Mouse (Mus musculus) heart, postnatal 4 days (tissue): Measurements from ENCODE around the gene Esrp2. TPM values are rescaled to one million over a fixed set of nuclear protein-coding genes. Genes with fewer than 3 reads are reported as not detected.

Experiments
- DNase-seq: peaks from one replicate; pipeline ENCODE4 v3.0.0; 2021
- total RNA-seq, 2 experiments: library from RNA; stranded (reverse); gene quantifications; 2 replicates each; pipeline ENCODE4 v1.2.3; 2021

Esrp2 gene
- under 1 TPM; 0.54 to 0.91 TPM for total RNA-seq

DNA sequence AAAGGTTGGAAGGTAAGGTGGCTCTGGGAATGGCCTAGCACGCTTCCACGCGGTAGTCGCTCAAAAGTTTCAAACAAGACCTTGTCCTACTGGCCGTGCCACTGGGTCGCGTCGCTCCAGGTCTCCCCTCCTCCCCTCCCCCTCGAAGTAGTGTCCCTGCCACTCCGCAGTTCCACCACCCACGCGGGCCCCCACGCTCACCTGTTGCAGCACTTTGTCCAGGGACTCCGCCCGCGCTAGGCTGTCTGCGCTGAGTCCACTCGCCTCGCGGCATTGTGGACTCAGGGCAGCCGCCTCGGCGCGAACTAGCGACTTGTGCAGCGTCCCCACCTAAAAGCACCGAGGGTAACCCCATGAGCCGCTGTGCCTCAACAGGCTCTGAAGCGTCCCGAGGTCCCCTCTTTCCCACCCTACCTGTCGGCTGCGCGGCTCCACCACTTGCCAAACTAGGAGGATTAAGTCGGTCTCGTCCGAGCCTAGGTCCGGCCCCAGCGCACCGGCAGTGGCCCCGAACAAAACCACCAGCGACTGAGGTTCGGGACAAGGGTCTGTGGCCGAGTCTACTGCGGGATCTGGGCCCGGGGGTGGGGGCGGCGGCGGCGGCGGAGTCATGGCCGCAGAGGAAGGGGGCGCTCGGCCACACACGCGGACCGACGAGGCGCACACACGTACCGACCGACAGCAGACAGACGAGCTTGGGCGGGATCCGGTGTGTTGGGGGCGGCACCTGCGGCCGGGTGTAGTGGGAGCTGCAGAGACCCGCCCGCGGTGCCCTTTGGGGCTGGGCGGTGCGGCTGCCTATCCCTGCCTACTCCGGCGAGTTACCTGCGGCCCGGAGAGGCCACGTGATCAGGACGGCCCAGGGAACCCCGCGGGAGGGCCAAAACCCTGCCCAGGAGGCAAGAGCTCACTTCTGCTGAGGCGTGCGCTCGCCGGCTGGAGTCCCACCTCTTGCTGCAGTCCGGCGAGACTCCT lies at the start of gene Esrp2:
TSS of gene Esrp2 (minus strand) at position 819 of the 975 bp plus-strand sequence.
- peak; percentile 54 for DNase-seq

DNA sequence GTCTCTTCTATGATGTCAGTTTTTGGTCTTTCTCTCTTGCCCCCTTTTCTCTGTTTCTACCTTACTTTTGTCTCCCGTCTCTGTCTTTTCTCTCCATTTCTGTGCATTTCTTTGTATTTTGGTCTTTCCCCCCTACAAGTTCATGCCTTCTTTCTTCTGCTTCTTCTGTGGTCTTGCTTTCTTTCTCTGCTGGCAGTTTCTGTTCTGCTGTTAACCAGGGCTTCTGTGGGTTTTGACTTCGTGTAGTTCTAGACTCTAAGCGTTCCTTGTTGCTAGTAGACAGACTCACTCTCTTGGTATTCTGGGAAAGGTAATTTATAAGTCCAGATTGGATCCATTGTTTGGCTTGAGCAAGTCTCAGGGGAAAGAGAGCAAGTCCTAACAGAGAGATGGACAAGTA lies 49.6 kb upstream of the Esrp2 start:
- no peak for DNase-seq

DNA sequence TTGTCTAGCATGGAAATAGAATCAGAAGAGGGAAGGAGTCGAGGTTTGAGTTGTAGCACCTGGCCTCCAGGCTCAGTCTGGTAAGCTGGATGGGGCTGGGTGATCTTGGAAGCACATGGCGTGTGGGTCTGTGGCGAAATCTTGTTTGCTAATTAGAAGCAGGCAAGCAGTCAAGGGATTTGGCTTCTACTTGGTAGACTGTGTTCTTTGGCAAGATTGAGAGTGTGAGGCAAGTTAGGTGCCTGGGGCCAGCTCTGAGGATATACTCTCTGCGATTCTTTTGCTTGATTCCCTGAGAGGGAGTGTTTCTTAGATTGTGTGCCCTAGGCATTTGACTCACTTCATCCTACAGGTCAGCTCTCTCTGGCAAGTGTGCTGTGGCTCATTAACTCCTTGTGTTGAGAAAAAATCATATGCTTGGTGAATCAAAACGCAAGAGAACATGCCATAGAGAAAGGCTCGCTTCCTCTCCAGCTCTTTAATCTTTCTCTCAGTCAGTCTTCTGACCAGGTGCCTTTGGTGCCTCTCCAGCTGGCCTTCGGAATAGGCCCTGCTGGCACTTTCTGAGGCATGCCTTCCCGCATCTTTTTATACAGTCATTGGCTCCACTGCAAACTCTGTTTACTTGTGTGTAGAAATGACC lies 49.0 kb upstream of the Esrp2 start:
- DNase-seq, result peak; percentile 19

DNA sequence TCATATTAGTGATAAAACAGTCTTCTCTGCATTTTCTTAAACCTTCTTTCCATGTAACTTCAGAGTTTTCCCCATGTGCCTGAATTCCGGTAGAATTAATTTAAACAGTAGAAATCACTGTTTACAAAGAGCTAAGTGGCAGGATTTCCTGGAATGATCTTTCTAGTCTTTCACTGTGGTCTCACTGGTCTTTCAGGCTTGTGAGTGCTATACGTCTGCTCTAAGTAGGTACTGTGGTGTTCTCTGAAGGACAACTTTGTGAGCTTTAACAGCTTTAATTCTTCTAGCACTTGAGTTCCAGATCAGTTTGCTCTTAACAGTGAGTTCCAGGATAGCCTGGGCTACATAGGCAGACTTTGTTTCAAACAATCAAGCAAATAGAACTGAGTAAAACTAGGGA lies 41.7 kb upstream of the Esrp2 start:
- no peak for DNase-seq

DNA sequence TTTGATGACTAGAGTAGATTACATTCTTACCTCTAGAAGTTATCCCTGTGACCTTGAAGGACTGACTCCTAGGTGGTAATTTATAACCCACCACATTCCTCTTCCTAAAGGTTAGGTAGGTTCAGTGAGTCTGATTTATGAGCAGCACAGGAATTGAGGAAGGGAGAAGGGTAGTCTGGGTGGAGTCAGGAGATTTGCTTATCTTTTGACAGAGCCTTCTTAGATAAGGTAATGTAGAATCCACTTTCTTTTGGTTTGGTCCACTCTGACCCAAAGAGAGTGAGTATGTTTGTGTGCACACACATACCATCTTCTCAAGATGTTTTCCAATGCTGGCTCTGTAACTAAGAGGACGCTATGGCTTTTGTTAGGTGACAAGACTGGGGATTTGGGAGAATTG lies 40.8 kb upstream of the Esrp2 start:
- no peak for DNase-seq

DNA sequence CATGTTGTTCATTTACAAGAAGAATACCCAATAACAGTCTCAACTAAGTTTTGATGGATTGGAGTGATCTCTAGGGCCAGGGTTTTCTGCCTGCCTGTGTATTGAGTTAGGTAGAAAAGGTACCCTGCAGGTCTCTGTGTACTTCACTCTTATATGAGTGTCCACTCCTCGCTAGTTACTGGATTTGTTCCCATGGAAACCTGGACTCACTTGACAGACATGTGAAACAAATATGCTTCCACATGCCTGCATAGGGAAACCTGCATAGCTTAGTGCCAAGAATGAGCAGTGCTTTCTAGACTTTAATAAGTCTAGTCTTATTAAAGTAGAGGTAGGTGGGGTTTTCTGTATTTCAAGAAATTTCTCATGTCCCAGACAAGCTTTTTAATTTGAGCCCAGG lies 40.1 kb upstream of the Esrp2 start:
- DNase-seq, result no peak

DNA sequence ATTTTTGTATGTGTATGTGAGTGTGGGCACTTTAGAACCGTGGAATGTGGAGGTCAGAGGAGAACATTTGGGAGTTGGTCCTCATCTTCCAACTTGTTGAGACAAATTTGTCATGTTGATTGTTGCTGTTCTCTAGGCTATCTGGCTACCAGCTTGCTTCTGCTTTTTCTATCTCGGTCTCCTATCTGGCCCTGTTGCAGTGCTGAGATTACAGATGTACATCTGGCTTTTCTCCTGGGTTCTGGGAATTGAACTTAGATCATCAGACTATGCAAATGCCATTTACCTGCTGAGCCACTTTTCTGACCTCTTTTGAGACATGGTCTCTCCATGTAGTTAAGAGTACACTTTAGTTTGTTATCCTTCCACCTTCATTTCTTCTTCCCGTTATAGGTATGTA lies 36.8 kb upstream of the Esrp2 start:
- no peak for DNase-seq

DNA sequence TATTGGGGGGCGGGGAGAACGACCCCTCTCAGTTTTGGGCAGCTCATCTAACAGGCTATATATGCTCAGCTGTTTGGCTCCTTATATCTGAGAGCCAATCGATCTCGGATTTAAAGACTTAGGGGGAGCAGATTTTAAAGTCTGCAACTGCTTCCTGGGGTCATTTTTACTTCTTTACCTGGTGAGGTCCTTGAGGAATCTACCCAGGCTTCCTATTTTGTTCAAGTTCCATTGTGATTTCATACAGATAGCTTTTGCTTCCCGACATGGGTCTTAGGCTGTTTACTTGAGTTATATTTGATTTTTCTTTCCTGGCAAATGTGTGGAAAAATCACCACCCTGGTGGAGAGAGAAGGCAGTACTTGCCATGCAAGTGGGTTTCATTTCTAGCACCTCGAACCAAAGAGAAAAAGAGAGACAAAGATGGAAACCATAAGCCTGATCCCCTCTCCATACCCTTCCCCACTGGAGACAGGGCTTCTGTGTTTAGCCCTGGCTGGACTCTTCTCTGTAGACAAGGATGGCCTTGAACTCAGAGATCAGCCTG lies 33.2 kb upstream of the Esrp2 start:
- no peak for DNase-seq

DNA sequence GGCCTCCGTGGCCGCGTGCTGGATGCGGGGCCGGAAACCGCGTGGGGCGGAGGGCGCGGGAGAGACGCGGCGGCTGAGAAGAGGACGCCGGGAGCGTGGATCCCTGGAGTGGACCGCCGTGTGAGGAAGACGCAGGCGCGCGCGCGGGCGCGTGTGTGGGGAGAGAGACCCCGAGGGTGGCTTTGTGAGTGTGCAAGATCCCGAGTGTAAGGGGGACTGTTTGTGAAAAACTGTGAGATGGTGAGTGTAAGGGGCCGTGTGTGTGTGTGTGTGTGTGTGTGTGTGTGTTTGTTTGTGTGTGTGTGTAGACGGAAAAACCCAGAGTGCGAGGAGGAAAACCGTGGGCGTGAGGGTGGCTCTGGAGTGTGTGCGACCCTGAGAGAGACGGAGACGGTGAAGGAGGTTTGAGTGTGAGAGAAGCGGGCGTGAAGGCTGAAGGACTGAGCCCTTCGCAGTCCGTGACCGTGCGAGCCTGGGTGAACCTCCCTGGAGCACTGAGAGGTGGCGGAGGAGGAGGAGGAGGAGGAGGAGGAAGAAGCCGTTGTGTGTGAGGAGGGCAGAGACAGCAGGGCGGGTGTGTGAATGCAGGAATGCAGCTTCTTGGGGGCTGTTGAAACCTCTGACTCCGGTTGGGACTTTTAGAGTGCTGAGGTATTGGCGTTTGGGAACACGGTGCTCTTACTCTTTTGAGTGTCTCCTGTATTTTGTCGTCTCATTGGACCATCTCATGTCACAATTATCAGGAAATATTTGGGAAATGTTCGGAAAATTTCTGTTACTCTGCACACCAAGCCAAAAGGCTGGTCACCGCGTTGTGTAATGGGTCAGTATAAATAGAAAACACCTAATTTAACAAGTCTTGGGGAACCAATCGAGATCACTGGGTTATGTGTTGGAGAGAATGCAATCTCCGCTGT lies 32.5 kb upstream of the Esrp2 start:
- DNase-seq, result peak; percentile 41

DNA sequence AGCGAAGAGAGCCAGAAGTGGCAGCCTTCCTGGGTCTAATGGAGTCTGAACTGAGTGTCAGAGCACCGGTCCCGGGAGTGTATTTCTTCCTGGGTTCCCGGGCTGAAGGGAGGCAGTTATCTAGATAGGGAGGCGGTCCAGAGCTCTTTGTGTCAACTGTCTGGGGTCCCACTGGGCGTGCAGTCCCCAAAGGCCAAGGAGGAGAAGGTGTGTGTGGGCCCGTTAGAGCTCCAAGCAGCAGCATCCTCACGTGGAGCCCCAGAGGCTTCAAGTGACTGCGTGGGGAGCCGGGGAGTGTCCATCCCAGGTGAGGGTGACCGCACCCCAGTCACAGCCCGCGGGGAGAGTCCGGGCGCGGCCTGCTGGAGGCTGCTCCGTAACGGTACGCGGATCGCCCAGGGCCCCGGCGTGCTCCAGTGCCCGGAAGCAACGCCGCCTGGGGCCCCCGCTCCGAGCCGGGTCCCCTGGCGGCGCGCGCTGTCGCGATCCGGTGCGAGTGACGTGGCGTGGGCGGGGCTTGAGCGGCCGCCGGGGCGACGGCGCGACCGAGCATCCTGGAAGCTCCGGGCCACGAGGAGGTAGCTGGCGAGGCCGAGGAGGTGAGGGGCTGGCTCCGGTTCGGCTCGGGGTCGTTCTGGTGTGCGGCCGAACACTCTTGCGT lies 31.7 kb upstream of the Esrp2 start, which contains the start of gene Slc7a6:
TSS of gene Slc7a6 (plus strand) at position 502 of the 661 bp plus-strand sequence.
- peak; percentile 85 for DNase-seq

DNA sequence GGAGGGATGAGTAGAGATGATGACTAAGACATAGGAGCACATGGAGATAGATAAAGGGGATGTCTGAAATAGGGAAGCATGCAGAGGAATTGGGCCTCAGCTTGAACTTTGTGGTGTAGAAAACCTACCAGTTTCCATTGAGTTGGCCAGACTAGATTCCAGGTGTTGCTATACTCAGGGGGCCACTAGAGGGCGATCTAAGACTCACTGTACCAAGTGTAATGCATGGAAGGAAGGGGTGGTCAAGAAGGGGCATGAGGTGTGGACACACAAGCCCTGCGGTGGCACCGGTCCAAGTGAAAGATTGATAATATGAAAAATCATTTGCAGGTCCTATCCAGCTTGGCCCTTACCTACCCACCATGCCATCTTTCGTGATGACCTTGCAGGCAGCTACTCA lies 28.7 kb upstream of the Esrp2 start:
- peak; percentile 78 for DNase-seq

DNA sequence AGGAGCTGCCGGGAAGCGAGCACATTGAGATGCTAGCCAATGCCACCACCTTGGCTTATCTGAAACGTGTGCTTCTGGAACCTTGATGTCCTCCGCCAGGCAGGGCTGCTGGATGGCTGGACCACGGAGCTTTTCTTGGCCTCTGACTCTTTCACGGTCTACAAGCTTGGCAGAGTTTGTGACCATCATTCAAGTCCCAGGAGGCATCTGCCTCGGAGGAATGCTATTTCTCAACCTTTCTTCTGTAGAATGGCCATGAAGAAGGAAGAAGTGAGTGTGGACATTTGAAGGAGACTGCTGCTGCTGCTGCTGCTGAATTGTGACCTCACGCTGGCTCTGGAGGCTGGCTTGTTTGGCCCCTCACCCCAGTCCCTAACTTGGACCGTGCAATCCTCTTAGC lies 26.5 kb upstream of the Esrp2 start:
- no peak for DNase-seq

DNA sequence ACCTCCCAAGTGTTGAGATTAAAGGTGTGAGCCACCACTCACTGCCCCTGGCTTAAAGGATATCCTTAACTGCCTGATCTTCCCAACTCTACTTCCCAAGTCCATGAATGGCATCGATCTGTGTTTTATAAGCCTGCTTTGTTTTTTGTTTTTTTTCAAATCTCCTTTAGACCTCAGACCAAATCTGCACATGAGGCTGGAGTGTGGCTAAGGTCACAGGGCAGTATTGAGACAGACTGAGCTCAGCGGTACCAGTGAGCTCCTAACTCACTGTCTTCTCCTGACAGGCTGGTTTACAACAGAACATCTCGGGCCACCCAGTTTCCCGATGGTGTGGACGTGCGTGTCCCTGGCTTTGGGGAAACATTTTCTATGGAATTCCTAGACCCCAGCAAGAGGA lies 23.1 kb upstream of the Esrp2 start:
- DNase-seq, result no peak

DNA sequence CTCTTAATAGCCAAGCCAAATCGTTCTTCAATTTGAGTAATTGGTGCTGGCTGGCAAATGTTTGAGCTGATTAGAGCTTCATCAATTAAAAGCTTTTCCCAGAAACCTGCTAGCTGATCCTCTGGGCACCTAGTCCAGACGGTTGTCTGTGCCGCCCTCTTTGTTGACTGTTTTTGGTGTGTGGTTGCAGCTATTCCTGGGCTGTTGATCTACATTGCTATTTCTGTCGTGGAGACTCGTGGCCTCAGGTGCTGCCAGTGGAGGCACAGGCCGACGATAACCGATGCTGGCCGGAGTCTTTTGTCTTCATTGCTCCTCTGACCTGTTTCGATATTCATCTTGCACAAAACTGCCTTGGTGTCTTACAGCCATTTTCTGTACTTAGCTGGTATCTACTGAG lies 21.6 kb upstream of the Esrp2 start:
- DNase-seq, result peak; percentile 29

DNA sequence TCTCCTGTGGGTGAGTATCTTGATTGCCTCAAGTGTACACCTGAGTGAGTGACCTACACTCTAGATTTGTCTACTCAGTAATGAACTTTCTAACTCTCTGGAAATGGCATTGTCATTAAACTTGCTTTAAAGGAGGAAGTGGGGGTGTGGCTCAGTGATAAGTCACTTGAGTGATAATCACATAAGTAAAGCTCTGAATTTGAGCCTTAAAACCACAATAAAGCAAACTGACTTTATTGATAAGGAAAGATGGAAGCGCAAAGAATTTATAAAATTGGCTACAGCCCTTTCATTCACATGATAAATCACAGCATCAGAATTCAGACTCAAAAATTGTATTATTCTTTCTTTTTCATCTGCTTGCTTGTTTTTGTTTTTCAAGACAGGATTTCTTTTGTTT lies 20.6 kb upstream of the Esrp2 start:
- no peak for DNase-seq

DNA sequence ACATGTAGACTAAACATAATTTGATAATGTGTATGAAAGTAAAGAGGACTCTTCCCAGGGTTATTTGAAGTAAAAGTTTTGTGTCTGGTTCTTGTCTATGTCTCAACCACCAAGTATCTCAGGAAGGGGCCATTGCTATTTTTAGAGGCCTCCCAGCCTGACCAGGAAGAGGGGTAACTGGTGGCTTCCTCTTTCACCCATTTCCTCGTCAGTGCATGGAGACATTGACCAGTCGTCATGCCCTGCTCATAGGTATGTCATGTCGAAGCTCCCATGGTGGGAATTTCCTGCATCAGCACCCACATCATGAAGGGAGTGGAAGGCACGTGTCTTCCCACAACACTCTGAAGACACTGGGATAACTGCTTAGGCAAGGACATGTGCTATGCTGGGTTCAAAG lies 16.1 kb upstream of the Esrp2 start:
- DNase-seq, result no peak

DNA sequence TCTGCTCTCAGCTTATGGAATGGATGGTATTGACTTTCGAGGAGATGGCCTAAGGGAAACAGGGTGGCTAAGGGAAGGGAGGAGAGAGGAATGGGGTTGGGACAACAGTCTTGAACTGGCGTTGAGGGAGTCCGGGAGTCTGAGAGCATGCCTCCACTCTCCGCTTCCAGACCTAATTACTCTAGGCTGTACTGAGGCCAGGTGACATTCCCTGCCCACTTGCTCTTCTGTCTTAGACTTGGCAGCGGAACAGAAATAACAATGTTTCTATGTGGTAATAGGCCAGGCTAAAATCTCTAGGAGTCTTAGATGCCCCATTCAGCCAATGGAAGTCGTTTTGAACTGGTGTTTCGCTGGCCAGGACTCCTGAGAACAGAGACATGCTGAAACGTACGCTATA lies 14.3 kb upstream of the Esrp2 start:
- DNase-seq, result no peak

DNA sequence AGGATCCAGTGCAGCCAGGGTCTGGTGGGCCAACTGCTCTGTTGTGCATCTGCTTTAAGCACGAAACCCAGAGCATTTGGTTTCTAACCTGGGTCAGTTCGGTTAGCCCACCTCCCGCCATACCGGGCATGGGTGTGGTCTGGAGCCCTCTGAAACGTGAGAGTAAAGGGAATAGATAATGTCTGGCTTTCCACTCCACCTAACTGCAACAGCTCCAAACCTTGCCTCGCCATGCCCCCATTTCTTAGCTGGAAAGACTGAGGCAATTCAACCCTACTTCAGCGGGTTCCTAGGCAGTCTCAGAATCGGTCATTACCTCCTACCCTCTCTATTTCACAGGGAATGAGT lies 13.9 kb upstream of the Esrp2 start:
- DNase-seq, result no peak

DNA sequence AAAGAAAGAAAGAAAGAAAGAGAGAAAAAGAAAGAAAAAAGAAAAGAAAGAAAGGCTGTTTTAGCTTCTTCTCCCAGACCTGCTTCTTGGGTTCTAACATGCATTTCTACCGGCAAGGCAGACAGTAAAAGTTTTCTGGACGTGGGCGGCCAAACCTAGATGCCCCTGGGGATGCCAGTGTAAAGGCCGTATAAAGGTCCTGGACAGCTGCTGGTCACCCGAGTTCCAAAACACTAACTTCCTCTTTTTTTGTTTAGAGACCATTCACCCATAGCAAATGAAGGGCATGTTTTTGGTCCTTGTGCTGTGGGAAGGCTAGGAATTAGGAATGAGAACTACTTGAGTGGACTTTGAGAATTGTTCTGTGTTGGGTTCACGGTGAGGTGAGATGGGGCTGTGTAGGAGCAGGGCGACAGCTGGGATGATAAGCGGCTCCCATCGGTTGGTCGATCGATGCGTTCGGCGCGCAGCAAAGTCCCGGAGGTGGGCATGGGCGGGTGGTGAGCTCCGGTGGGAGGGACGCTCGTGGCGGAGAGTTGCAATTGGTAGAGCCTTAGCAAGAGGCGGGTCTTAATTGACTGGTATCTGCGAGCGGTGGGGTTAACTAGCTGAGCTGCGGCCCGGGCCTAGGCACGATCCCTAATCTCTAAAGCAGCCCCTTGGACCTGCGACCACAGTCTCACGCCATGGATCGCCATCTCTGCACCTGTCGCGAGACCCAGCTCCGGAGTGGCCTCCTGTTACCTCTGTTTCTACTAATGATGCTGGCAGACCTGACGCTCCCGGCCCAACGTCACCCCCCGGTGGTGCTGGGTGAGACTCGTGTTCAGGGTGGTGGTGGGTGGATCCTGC lies 13.3 kb upstream of the Esrp2 start, which contains the start of gene Pla2g15:
TSS of gene Pla2g15 (plus strand) at position 599 of the 852 bp plus-strand sequence.
- DNase-seq, result peak; percentile 92

DNA sequence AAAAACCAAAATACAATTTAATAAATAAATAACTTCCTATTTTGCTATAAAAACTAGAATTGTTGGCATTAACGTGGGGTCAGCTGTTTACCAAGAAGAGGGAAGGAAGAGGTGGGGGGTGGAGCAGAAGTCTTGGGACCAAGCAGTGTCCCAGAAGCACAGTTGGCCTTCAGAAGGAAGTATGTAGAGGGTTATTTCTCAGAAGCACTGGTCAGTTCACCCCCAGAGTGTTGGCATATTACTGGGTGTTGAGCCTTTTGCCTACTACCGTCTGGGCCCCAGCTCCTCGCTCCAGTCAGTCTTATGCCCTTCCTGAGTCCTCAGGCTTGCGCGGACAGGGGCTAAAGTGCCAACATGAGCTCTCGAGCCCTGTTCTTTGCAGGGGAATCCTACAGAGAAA lies 12.3 kb upstream of the Esrp2 start:
- DNase-seq, result no peak
